Mouse (Mus musculus): Measurements from ENCODE around the gene Cds1.

GRCm38 (mm10) chr5:101792665-101793064 is 27.7 kb downstream of the Cds1 start:
- no peak for TF ChIP-seq CTCF (conservative IDR thresholded peaks at IDR 0.05; ENCODE audit: insufficient read depth, insufficient read length, low read depth, low read length)
- no peak for TF ChIP-seq POLR2A (IDR thresholded peaks at IDR 0.05; ENCODE audit: low read depth, low read length)
